28 mouse cellular contexts compared by ENCODE assay signal in genomic region chr16:35127270-35127669, GRCm38 (mm10).
"Had no signal": no experiment of that assay in that cellular context is flagged by ENCODE, and none has a peak within 500 bp of the region (broad histone marks: within the 10 kb centered on the region; RNA-seq: fewer than 3 reads in every experiment).

No protein-coding gene starts in this region.

- H3K4me2 ChIP-seq: heart, embryonic 11.5 days; heart, embryonic 13.5 days; heart, embryonic 15.5 days; hindbrain, embryonic 13.5 days; hindbrain, embryonic 15.5 days; kidney, embryonic 15.5 days; limb, embryonic 13.5 days; liver, embryonic 11.5 days; liver, embryonic 13.5 days; liver, embryonic 15.5 days had no signal

- H3K27me3 ChIP-seq: heart, embryonic 13.5 days; heart, embryonic 15.5 days; hindbrain, embryonic 13.5 days; hindbrain, embryonic 15.5 days; kidney, embryonic 15.5 days; limb, embryonic 13.5 days; liver, embryonic 13.5 days; liver, embryonic 15.5 days had no signal

- H3K9ac ChIP-seq: heart, embryonic 13.5 days; heart, embryonic 15.5 days; hindbrain, embryonic 13.5 days; hindbrain, embryonic 15.5 days; kidney, embryonic 15.5 days; limb, embryonic 13.5 days; liver, embryonic 13.5 days; liver, embryonic 15.5 days had no signal

- H3K9me3 ChIP-seq: heart, embryonic 13.5 days; heart, embryonic 15.5 days; hindbrain, embryonic 13.5 days; hindbrain, embryonic 15.5 days; kidney, embryonic 15.5 days; limb, embryonic 13.5 days; liver, embryonic 13.5 days; liver, embryonic 15.5 days had no signal

- ATAC-seq: hindbrain, postnatal 0 days; intestine, embryonic 16.5 days had no signal

- H3K4me3 ChIP-seq: heart, adult 2 months; heart, embryonic 13.5 days; heart, embryonic 15.5 days; hindbrain, embryonic 13.5 days; hindbrain, embryonic 15.5 days; kidney, embryonic 15.5 days; limb, embryonic 13.5 days; liver, embryonic 13.5 days; liver, embryonic 15.5 days had no signal

- H3K27ac ChIP-seq: heart, adult 2 months; heart, embryonic 13.5 days; heart, embryonic 15.5 days; hindbrain, embryonic 13.5 days; hindbrain, embryonic 15.5 days; hindbrain, postnatal 0 days; kidney, embryonic 15.5 days; kidney, postnatal 0 days; limb, embryonic 13.5 days; liver, embryonic 13.5 days; liver, embryonic 15.5 days had no signal

- H3K4me1 ChIP-seq: hindbrain, embryonic 13.5 days; hindbrain, embryonic 15.5 days; kidney, embryonic 15.5 days; limb, embryonic 13.5 days; liver, embryonic 13.5 days; liver, embryonic 15.5 days had no signal

- DNase-seq: gastrocnemius, postnatal 14 days; gastrocnemius, postnatal 36 days; heart, adult 11 months; heart, postnatal 14 days; heart, postnatal 36 days; kidney, adult 11 months; kidney, adult 2 months; kidney, adult 9 months; kidney, postnatal 14 days; kidney, postnatal 36 days; layer of hippocampus, adult 9-11 months; layer of hippocampus, postnatal 36 days; left cerebral cortex, postnatal 4 days; liver; liver, embryonic 13.5 days had no signal

- H3K36me3 ChIP-seq: heart, embryonic 13.5 days; heart, embryonic 15.5 days; hindbrain, embryonic 13.5 days; hindbrain, embryonic 15.5 days; kidney, embryonic 15.5 days; limb, embryonic 13.5 days; liver, embryonic 13.5 days; liver, embryonic 15.5 days had no signal
